ENCODE assay signal across 22 mouse cellular contexts in the genomic region with DNA sequence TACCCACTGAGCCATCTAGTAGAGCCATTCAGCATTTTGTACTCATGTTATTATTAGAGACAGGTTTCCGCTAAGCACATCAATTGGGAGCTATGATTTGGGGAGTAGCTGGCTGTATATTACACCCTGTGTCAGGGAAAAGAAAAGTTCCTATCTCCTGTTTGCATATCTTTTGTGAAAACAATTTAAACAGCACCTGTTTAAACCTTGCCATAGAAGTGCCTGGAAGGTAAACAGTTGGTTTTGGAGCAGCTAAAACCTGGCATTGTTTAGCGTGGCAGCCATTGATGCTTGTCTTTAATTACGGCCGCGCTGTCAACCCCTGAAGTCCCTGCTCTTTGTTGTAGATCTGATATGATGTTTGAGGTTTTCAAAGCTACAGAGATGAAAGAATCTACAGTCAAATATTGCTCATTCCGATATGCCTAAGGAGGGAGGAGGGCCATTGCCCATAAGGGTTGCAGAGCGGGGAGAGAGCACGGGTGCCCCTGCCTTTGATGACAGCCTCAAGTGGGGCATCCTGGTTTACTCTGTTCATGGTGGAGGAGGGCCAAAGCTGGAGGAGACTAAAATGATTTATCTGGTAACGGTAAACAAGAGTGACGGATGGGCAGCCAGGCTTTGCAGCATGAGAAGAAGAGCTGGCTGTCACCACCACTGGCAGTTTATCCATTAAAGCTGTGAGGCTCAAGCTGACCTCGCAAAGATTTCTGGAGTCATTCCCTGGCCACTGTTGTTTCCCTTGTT.
DNase-seq lines count a peak whose midpoint lies in the region; ATAC-seq and TF ChIP-seq lines count a peak whose summit lies in the region.
"Had no signal": no experiment of that assay in that cellular context is flagged by ENCODE, and none has a peak within 500 bp of the region (broad histone marks: within the 10 kb centered on the region; RNA-seq: fewer than 3 reads in every experiment).

No protein-coding gene starts in this region.

- H3K9me3 ChIP-seq in heart, embryonic 10.5 days, result no peaks in the 10 kb centered on the region
- no peaks in the 10 kb centered on the region for H3K9me3 ChIP-seq in lung, embryonic 14.5 days (ENCODE audit: low read depth, low read length)
- no peaks in the 10 kb centered on the region for H3K9me3 ChIP-seq in stomach, postnatal 0 days (ENCODE audit: control insufficient read depth, low read length)
- H3K9me3 ChIP-seq: forebrain, embryonic 10.5 days; hindbrain, embryonic 15.5 days; limb, embryonic 10.5 days; liver, embryonic 15.5 days; neural tube, embryonic 15.5 days had no signal

- H3K4me2 ChIP-seq in lung, embryonic 14.5 days, result 0 out of 2 replicates have a peak overlapping the region, but pooled peaks have one; percentile 1
- no peak overlapping the region for H3K4me2 ChIP-seq in stomach, postnatal 0 days (replicated peaks; ENCODE audit: low read depth)
- H3K4me2 ChIP-seq: hindbrain, embryonic 15.5 days; liver, embryonic 15.5 days; midbrain, embryonic 11.5 days; neural tube, embryonic 15.5 days had no signal

- peaks cover 10% of the 10 kb centered on the region; the same call in 1 of the 2 replicates for H3K4me1 ChIP-seq in heart, embryonic 10.5 days
- H3K4me1 ChIP-seq in lung, embryonic 14.5 days (ENCODE audit: insufficient read depth), result peaks cover 15% of the 10 kb centered on the region
- H3K4me1 ChIP-seq in lung, adult 2 months (ENCODE audit: control insufficient read depth, insufficient read depth, low read length), result no peaks in the 10 kb centered on the region; the same call in 1 of the 2 replicates
- H3K4me1 ChIP-seq in stomach, postnatal 0 days (replicated peaks; ENCODE audit: control insufficient read depth, insufficient read depth), result peaks cover 2% of the 10 kb centered on the region; the same call in 1 of the 2 replicates
- H3K4me1 ChIP-seq: forebrain, embryonic 10.5 days; hindbrain, embryonic 15.5 days; liver, embryonic 15.5 days; neural tube, embryonic 15.5 days had no signal

- no peak overlapping the region for H3K27ac ChIP-seq in heart, embryonic 10.5 days
- no peak overlapping the region for H3K27ac ChIP-seq in lung, embryonic 14.5 days (ENCODE audit: low read depth)
- H3K27ac ChIP-seq in stomach, postnatal 0 days (replicated peaks), result no peak overlapping the region
- H3K27ac ChIP-seq: forebrain, embryonic 10.5 days; hindbrain, embryonic 15.5 days; limb, embryonic 10.5 days; liver, embryonic 15.5 days; neural tube, embryonic 15.5 days had no signal

- no peak for TF ChIP-seq EP300 in stomach, postnatal 0 days (optimal IDR thresholded peaks at IDR 0.05)

- ATAC-seq in lung, embryonic 14.5 days (ENCODE audit: insufficient read depth), result peak; percentile 54; the same call in 1 of the 2 replicates
- ATAC-seq in stomach, postnatal 0 days (ENCODE audit: low FRiP score, low TSS enrichment), result 0 out of 2 replicates have a peak, but pooled peaks have one; percentile 12
- ATAC-seq: CD4-positive, CD25-positive, alpha-beta regulatory T cell, adult 4 months; forebrain, postnatal 0 days had no signal

- peak; percentile 76 for DNase-seq in heart, embryonic 10.5 days (ENCODE audit: low spot score)
- no peak for DNase-seq in heart, adult 18-20 months
- peak; percentile 81 for DNase-seq in lung, embryonic 14.5 days
- no peak for DNase-seq in lung, adult 2 months
- peak; percentile 37 for DNase-seq in lung, postnatal 14 days
- peak; percentile 18 for DNase-seq in stomach, postnatal 0 days (ENCODE audit: low spot score)
- no peak for DNase-seq in ovary, postnatal 36 days (ENCODE audit: low spot score)
- DNase-seq in cerebellum, adult 8-10 months, result no peak
- DNase-seq: adrenal gland, postnatal 36 days; cerebellum, adult 9-11 months; forebrain, postnatal 0 days; gastrocnemius, postnatal 14 days; kidney, adult 2 months; kidney, postnatal 10 days; liver had no signal

- no peak overlapping the region for H3K4me3 ChIP-seq in heart, embryonic 10.5 days
- H3K4me3 ChIP-seq in lung, embryonic 14.5 days (ENCODE audit: low read depth, low read length), result no peak overlapping the region
- H3K4me3 ChIP-seq in lung, adult 2 months (replicated peaks; ENCODE audit: extremely low read depth, low read depth, low read length), result no peak overlapping the region
- H3K4me3 ChIP-seq in stomach, postnatal 0 days (ENCODE audit: low read depth, low read length), result no peak overlapping the region
- H3K4me3 ChIP-seq: forebrain, embryonic 10.5 days; hindbrain, embryonic 15.5 days; limb, embryonic 10.5 days; liver, embryonic 15.5 days; neural tube, embryonic 15.5 days had no signal

- no peak for TF ChIP-seq CTCF in lung, embryonic 14.5 days (IDR thresholded peaks at IDR 0.05; ENCODE audit: low read depth)
- no peak for TF ChIP-seq CTCF in lung, adult 2 months (IDR thresholded peaks at IDR 0.05; ENCODE audit: insufficient read depth, low read length)
- TF ChIP-seq CTCF in stomach, postnatal 0 days (IDR thresholded peaks at IDR 0.05; ENCODE audit: low read depth), result no peak

- no peaks in the 10 kb centered on the region for H3K36me3 ChIP-seq in heart, embryonic 10.5 days
- no peaks in the 10 kb centered on the region for H3K36me3 ChIP-seq in lung, embryonic 14.5 days (ENCODE audit: insufficient read depth)
- H3K36me3 ChIP-seq in stomach, postnatal 0 days (ENCODE audit: control insufficient read depth, insufficient read depth, low read length), result no peaks in the 10 kb centered on the region
- H3K36me3 ChIP-seq: forebrain, embryonic 10.5 days; hindbrain, embryonic 15.5 days; limb, embryonic 10.5 days; liver, embryonic 15.5 days; neural tube, embryonic 15.5 days had no signal

- peaks cover 6% of the 10 kb centered on the region; the same call in 1 of the 2 replicates for H3K27me3 ChIP-seq in heart, embryonic 10.5 days (ENCODE audit: insufficient read depth, poor library complexity, severe bottlenecking)
- 0 out of 2 replicates have a peak, but pooled peaks cover 3% of the 10 kb centered on the region for H3K27me3 ChIP-seq in lung, embryonic 14.5 days (ENCODE audit: insufficient read depth, low read length)
- H3K27me3 ChIP-seq in stomach, postnatal 0 days (ENCODE audit: control insufficient read depth, insufficient read depth, low read length), result no peaks in the 10 kb centered on the region
- H3K27me3 ChIP-seq: hindbrain, embryonic 15.5 days; liver, embryonic 15.5 days had no signal

- no peak overlapping the region for H3K9ac ChIP-seq in lung, embryonic 14.5 days
- no peak overlapping the region for H3K9ac ChIP-seq in stomach, postnatal 0 days (ENCODE audit: low read length)
- H3K9ac ChIP-seq: forebrain, postnatal 0 days; hindbrain, embryonic 15.5 days; liver, embryonic 15.5 days; neural tube, embryonic 15.5 days had no signal

- TF ChIP-seq POLR2A in lung, adult 2 months (IDR thresholded peaks at IDR 0.05; ENCODE audit: borderline replicate concordance, extremely low read depth, low read depth, low read length), result no peak

- 46% methylated on average over 11 of the region's 11 CpGs for WGBS in heart, embryonic 10.5 days
- WGBS in lung, embryonic 14.5 days, result 29% methylated on average over 11 of the region's 11 CpGs
- WGBS in lung, adult 2 months, result 49% methylated on average over 11 of the region's 11 CpGs
- 47% methylated on average over 11 of the region's 11 CpGs for WGBS in stomach, postnatal 0 days

Comparison
In these comparisons a context has a peak if more than half of its experiments do, and no peak if none do; other contexts are left out.
1. DNase-seq: peak in heart, embryonic 10.5 days (single experiment), lung, embryonic 14.5 days (single experiment), lung, postnatal 14 days (single experiment) and stomach, postnatal 0 days (single experiment); none in heart, adult 18-20 months (0 of 2), lung, adult 2 months (single experiment), ovary, postnatal 36 days (single experiment) and cerebellum, adult 8-10 months (single experiment).